Mouse (Mus musculus) brown adipose tissue, adult 24 weeks (tissue): ENCODE results near the gene Pogk. TPM values are rescaled to one million over a fixed set of nuclear protein-coding genes. Genes with fewer than 3 reads are reported as not detected.

ENCODE experiments used
- H3K27ac ChIP-seq: fragments of 200-500 bp; replicated peaks from 2 replicates; pipeline ENCODE4 v1.5.1; 2012; ENCODE audit warnings: low read depth, mild to moderate bottlenecking, low read length
- H3K4me1 ChIP-seq: fragments of 200-500 bp; 2 replicates; pipeline ENCODE4 v1.6.1; 2012; ENCODE audit warnings: low read length, mixed read lengths; ENCODE audit not compliant: control insufficient read depth, insufficient read depth, insufficient read length
- H3K4me3 ChIP-seq: fragments of 200-500 bp; 2 replicates; pipeline ENCODE4 v1.5.1; 2012; ENCODE audit warnings: low read depth, mild to moderate bottlenecking, low read length, moderate library complexity; ENCODE audit not compliant: insufficient read depth
- polyA plus RNA-seq: library from polyadenylated mRNA; stranded (reverse); fragments of >200 nt; gene quantifications from 2 replicates; pipeline ENCODE4 v1.2.4, GENCODE M21; 2012; ENCODE audit not compliant: missing spikeins, insufficient read depth, insufficient read length

Pogk gene
- polyA plus RNA-seq, 1 experiment, result 14.9 TPM

DNA sequence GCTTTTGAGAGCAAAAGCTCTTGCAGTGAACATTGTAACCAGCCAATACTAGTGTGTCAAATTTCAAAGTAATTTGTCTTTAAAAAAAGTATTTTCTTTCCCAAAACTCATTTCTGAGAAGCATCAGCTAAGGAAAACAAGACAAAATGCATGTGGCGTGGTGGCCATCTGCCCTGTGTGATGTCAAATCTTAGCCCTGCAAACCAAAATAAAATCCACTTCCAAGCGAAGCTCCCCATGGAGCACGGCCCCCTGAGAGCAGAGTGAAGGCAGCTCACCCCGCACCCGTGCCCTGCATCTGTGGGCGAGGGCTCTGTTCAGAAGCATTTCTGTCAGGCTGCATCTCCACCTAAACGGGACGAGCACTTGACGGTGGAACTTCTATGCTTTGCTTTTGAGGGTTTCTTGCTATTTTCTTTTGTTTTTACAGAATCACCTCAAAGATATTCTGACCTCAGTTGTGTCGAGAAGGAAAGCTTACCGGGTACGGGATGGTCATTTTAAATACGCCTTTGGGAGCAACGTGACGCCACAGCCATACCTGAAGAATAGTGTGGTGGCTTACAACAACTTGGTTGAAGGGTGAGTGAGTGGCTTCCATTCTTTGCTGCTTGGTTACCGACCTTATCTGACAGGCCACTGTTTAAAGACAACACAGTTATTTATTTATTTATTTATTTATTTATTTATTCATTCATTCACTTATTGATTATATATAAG lies 20.1 kb downstream of the Pogk start:
- Histone ChIP-seq H3K4me1 (no peaks in the 10 kb centered on the region), H3K27ac (no peak overlapping the region), H3K4me3 (no peak overlapping the region)

DNA sequence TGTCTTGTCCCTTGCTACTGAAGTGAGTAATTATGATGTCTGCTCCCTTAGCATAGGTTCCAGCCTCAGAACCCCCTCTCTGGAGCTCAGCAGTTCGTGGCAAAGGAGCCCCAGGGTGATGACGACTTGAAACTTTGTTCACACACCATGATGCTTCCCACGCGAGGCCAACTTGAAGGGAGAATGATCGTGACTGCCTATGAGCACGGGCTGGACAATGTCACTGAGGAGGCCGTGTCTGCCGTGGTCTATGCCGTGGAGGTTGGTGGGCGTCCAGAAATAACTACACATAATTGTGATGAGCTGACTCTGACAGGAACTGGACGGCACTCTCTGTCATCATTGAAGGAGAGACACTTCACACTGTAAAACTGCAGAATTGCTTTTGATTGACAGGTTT lies 21.2 kb downstream of the Pogk start:
- H3K27ac ChIP-seq, result no peak overlapping the region
- H3K4me3 ChIP-seq, result no peak overlapping the region
- H3K4me1 ChIP-seq, result no peaks in the 10 kb centered on the region

DNA sequence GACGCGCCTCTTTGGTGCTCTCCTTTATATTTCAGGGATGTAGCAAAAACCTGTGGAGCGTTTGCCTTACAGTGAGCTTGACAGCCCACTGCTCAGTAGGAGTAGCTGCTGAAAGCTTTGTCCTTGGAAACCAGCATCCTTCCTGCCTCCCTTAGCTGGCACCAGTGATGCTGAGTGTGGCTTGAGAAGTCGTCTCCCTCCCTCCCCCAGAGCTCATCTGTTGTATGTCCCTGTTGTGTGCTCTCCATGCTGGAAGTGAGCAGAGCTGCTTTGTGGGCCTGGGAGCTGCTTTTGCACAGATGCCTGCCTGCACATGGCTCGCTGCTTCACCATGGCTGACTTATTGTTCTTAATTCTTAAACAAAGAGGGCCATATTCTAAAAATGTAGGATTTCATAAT lies 24.2 kb downstream of the Pogk start:
- Histone ChIP-seq H3K4me1 (peaks cover 12% of the 10 kb centered on the region; the same call in 1 of the 2 replicates), H3K27ac (no peak overlapping the region), H3K4me3 (no peak overlapping the region)

DNA sequence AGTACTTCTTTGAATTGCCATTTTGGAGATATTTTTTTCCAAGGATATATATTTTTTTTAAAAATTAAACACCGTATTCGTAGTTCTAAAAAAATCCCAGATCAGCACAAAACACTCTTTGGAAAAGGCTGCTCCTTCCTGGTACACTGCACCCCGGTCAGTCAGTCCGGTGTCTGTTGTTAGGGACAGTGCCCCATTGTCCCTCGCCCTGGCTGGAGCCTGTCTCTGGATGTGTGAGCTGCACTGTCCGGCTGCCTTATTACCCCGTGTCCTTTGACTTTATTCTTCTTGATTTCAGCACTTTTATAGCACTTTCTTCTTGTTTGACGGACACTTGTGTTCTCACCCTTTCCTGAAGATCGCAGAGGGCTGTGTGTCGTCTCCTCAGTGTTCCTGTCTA lies 25.0 kb downstream of the Pogk start:
- Histone ChIP-seq H3K4me3 (no peak overlapping the region), H3K4me1 (peaks cover 13% of the 10 kb centered on the region; the same call in 1 of the 2 replicates), H3K27ac (no peak overlapping the region)

DNA sequence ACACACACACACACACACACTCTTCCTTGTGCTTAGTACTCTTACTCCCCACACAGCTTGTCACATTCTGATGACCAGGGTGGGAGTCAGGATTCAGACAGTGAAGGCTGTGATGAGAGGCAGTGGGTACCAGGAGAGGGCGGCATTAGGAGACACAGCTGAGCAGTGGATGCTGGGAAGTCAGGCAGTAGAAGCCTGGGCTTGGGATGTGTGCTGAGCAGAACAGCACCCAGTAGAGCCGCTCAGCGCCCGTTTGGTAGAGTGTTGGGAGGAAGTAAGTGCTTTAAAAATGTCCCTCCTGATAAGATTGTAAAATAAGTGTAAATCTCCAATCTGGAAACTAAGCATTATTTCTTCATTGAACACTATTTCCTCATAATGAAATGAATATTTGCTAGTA lies 27.0 kb downstream of the Pogk start:
- H3K4me1 ChIP-seq, result peaks cover 13% of the 10 kb centered on the region; the same call in 1 of the 2 replicates
- no peak overlapping the region for H3K27ac ChIP-seq
- H3K4me3 ChIP-seq, result no peak overlapping the region

DNA sequence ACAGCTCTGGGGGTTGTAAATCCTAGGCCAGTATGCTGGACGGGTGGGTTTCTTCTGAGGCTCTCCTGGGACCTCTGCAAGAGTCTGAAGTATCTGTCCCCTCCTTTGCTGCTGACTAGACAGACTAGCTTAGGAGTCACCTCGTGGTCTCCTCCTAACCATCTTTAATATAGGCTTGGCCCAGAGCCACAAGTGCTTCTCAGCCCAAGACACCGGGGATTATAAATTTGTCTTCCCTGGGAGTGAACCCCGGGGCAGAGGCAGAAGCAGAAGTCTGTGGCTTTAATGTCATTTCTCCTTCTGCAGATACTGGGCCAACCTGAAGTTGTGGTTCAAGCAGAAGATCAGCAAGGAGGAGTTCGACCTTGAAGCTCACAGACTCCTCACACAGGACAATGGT lies 27.8 kb downstream of the Pogk start:
- Histone ChIP-seq H3K4me1 (peaks cover 13% of the 10 kb centered on the region; the same call in 1 of the 2 replicates), H3K27ac (peak overlapping the region; percentile 50), H3K4me3 (no peak overlapping the region)

DNA sequence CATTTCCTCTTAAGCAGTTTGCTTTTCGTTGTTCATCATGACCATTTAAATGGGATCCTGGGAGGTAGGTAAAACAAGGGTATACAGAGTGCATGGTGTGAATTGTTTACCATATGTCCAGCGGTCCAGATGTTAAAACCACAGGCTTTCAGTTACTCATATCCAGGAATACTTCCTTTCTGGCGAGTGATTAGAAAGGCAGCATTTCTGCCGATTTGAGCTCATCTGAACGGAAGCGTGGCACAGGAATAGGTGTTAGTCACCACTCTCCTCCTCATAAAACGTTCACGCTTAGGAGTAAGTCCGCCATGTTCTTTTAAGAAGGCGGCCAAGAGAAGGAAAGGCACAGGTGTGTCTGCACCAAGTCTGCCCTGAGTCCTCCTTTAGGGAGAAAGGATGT lies 28.3 kb downstream of the Pogk start:
- no peak overlapping the region for H3K4me3 ChIP-seq
- peaks cover 13% of the 10 kb centered on the region; the same call in 1 of the 2 replicates for H3K4me1 ChIP-seq
- peak overlapping the region; percentile 50 for H3K27ac ChIP-seq

DNA sequence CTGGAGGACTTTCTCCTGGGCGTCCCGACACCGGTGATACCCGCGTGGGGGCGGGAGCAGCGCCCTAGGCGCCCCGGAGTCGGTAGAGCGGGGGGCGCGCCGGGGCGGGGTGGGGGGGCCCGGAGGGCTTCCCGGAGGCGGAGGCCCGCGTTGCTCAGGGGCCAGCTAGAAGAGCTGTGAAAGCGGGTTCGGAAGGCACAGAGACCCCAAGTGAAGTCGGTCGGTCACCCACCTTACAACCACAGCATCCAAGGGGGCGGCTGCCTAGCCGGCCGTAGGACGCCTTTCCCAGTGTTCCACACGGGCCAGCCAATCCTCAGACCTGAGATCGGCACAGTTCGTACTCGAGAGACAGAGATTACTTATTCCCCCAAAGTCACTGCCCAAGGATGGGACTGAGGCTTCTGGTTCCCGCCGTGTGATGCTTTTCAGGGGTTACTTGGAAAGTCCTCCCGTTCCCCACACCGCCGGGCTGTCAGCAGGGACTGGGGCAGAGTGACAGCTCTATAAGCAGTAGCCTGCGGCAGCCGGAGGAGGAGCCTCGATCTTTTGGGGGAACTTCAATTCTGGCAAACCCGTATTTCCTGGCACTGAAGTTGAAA lies 29.9 kb downstream of the Pogk start:
- H3K4me3 ChIP-seq, result peak overlapping the region; percentile 94
- H3K4me1 ChIP-seq, result peaks cover 13% of the 10 kb centered on the region; the same call in 1 of the 2 replicates

DNA sequence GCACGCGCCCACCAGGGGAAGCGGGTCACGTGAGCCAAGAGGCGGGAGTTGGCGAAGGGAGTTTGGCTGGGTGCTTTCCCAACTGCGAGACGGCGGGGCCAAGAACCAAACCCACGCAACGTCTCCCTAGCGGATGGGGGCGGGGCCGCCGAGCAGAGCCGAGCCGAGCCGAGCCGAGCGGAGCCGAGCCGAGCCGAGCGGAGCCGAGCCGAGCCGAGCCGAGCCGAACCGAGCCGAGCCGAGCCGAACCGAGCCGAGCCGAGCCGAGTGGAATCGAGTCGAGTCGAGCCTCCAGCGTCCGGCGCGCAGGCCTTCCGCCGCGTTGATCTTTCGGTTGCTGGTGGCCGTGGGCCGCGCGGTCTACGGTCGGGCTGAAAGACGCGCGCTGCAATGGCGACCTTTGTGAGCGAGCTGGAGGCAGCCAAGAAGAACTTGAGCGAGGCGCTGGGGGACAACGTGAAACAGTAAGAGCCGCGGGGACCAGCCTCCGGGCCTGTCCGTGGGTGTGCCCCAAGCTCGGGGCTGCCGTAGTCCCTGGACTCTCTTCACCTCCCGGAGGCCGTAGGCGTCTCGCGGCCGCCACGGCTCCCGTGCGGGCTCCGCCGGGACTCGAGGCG lies 30.5 kb downstream of the Pogk start, which contains the start of gene Tada1:
Gene Tada1 (plus strand): TSS at position 85 of the 617 bp plus-strand sequence.
- H3K4me1 ChIP-seq, result peaks cover 13% of the 10 kb centered on the region; the same call in 1 of the 2 replicates
- peak within 1 kb of the TSS; percentile 94 for H3K4me3 ChIP-seq
- peak within 1 kb of the TSS; percentile 91 for H3K27ac ChIP-seq

More for the DNA sequence above, 29.9 kb downstream of the Pogk start:
- H3K27ac ChIP-seq, result peak overlapping the region; percentile 91

DNA sequence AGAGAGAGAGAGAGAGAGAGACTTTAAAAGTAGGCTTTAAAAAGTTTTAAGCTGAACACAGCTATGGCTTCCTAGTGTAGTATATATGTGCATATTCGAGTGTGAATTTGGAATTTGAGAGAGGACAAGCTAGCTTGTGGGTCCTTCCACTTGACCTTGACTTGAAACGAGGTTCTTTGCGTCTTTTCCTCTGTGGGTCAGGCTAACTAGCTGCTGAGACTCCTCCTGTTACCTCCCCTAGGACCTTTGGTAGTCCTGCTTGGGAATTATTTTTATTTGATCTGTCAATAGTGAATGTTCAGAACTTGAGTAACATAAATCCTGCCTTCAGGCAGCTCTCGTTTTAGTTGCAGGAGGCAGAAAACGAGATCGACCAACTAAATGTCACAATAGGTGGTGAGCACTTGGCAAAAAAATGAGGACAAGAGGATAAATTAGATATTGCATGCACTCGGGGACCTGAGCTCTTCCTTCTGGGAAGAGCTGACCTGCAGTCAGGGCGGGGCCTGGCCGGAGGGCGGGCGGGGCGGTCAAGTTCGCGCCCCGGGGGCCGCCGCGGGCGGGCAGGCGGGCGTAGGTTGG lies 31.1 kb downstream of the Pogk start:
- H3K4me1 ChIP-seq, result peaks cover 13% of the 10 kb centered on the region; the same call in 1 of the 2 replicates
- peak overlapping the region; percentile 57 for H3K4me3 ChIP-seq
- H3K27ac ChIP-seq, result peak overlapping the region; percentile 69

DNA sequence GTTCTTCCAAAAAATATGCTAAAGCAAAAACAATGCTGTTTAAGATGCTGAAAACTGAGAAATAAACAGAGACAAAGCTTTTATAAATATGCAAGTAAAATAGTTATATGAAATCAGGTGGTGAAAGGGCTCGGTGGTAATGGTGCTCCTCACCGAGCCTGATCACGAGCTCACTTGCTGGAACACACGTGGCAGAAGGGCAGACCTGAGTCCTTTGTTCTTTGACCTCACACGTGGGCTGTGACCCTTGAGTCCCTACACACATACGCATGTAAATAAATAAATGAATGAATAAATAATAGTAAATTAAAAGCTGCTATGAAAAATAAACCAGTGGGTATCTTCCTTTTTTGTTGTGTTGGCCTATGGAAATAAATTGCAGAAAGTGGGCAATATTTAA lies 32.5 kb downstream of the Pogk start:
- no peak overlapping the region for H3K27ac ChIP-seq
- H3K4me3 ChIP-seq, result no peak overlapping the region

DNA sequence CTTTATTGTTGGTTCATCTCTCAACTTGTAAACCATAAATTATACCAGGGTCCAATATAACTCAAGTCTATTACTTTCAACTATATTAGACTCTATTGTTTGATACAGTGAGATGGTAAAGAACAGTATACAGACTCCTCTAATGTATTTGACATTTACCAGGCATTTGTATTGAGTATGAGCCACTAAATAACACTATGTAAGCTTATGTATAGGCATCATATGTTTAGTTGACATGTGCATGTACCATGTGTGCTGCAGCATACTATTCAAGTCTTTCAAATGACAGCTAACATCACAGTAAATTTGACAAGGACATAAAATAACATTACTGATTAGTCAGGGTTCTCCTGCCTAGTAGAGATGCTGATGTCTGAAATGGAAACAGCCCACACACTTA lies 46.5 kb downstream of the Pogk start:
- Histone ChIP-seq H3K4me3 (no peak overlapping the region), H3K27ac (no peak overlapping the region), H3K4me1 (no peaks in the 10 kb centered on the region)

More for the DNA sequence above, 32.5 kb downstream of the Pogk start:
- H3K4me1 ChIP-seq, result peaks cover 13% of the 10 kb centered on the region; the same call in 1 of the 2 replicates

DNA sequence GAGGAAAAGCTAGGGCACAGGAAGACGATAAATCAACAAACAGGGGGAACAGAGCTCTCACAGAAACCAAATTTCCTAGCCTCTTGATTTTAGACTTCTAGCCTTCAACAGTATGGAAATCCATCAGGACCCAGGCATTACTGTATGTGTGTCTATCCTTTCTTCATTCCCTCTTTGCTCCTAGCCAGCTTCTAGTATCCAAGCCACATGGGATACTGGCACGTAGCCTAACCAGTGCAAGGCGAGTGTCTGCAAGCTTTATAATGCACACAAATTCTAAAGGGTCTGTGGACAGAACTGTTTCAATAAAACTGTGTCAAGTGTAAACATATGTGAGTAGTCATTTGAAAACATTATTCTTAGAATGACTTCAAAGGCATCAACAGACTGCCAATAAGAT lies 47.0 kb downstream of the Pogk start:
- Histone ChIP-seq H3K4me3 (no peak overlapping the region), H3K27ac (no peak overlapping the region), H3K4me1 (no peaks in the 10 kb centered on the region)

DNA sequence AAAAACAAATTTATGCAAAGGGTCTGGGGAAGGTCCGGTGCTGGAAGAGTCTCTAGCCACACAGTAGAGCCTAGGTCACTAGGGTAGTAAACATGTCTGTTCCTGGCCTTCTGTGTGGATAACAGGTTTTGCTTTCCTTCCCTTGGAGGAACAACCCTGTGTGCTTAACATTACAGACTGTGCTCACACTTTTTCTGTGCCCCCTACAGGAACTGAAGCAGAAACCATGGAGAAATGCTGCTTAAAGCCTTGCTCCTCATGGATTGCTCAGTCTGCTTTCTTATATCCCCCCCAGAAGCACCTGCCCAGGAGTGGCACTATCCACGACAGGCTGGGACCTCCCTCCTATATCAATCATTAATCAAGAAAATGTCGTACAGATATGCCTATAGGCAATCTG lies 47.8 kb downstream of the Pogk start:
- Histone ChIP-seq H3K27ac (no peak overlapping the region), H3K4me1 (no peaks in the 10 kb centered on the region)

DNA sequence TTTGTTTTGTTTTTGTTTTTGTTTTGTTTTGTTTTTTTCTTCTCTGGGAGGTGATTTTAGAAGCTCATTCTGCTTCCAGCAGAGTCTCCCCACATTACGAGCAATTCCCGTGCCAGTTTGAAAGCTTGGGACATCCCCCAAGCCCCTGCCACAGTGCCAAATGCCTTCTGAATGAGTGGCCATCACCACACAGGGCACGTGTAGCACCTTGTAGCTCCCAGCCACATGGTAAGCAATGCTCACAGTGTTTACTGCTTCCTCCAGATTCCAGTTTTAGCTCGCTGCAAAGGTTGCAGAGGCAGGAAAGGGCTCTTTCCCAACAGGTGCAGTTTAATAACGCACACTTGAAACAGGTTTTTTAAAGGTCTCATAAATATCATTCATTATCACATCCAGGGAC lies 48.8 kb downstream of the Pogk start:
- Histone ChIP-seq H3K4me1 (no peaks in the 10 kb centered on the region), H3K27ac (no peak overlapping the region), H3K4me3 (no peak overlapping the region)

More for the DNA sequence above, 47.8 kb downstream of the Pogk start:
- H3K4me3 ChIP-seq, result no peak overlapping the region
